In genomic region chr1:162476531-162477080, GRCm38 (mm10) we compare ENCODE assay signal across 8 mouse cellular contexts. TPM values are rescaled to one million over a fixed set of nuclear protein-coding genes. Genes with fewer than 3 reads are reported as not detected.
DNase-seq lines count a peak whose midpoint lies in the region; ATAC-seq and TF ChIP-seq lines count a peak whose summit lies in the region.

No protein-coding gene starts in this region.

- H3K27ac ChIP-seq in gastrocnemius, adult 2 months: peak overlapping the region; percentile 80; the same call in 1 of the 2 replicates
- no peak overlapping the region for H3K27ac ChIP-seq in forebrain, postnatal 0 days (ENCODE audit: low read depth, low read length)
- no peak overlapping the region for H3K27ac ChIP-seq in liver, postnatal 0 days (ENCODE audit: low read depth)

- peak overlapping the region; percentile 64 for H3K4me2 ChIP-seq in forebrain, postnatal 0 days (ENCODE audit: low read depth)
- H3K4me2 ChIP-seq in liver, postnatal 0 days (ENCODE audit: low read depth, low read length): peak overlapping the region; percentile 71

- intact Hi-C loops in gastrocnemius, adult 2 months (cut with DNase I): loop anchor here (10.0 kb wide), 1 partner anchor 122 kb away; no protein-coding TSS in a partner anchor

- no peak for TF ChIP-seq POLR2A in brain, embryonic 14.5 days (IDR thresholded peaks at IDR 0.05; ENCODE audit: borderline replicate concordance, extremely low read depth, insufficient read depth, insufficient read length, poor library complexity, severe bottlenecking)

- no peaks in the 10 kb centered on the region for H3K9me3 ChIP-seq in forebrain, postnatal 0 days (ENCODE audit: low read length)
- H3K9me3 ChIP-seq in liver, postnatal 0 days (ENCODE audit: low read length): no peaks in the 10 kb centered on the region

- 1% methylated on average over 19 of the region's 19 CpGs for WGBS in forebrain, postnatal 0 days
- 5% methylated on average over 19 of the region's 19 CpGs for WGBS in liver, postnatal 0 days (ENCODE audit: insufficient replicate concordance)

- no peaks in the 10 kb centered on the region for H3K27me3 ChIP-seq in forebrain, postnatal 0 days (ENCODE audit: insufficient read depth, low read length)
- H3K27me3 ChIP-seq in liver, postnatal 0 days (ENCODE audit: insufficient read depth, low read length): peaks cover 11% of the 10 kb centered on the region; the same call in 1 of the 2 replicates

- peak; percentile 10; the same call in 1 of the 2 replicates for ATAC-seq in forebrain, postnatal 0 days
- no peak for ATAC-seq in liver, postnatal 0 days

- no peak for DNase-seq in gastrocnemius, adult 2 months
- DNase-seq in gastrocnemius, postnatal 10 days: no peak
- DNase-seq in brain, embryonic 14.5 days (ENCODE audit: low read depth): peak; percentile 27
- peak; percentile 18 for DNase-seq in forebrain, postnatal 0 days
- DNase-seq in liver, postnatal 0 days: no peak
- no peak for DNase-seq in layer of hippocampus, adult 9-10 months (ENCODE audit: low spot score)
- no peak for DNase-seq in adipocyte (ENCODE audit: low spot score)
- DNase-seq in adrenal gland, postnatal 14 days: no peak

- no peak for TF ChIP-seq CTCF in gastrocnemius, adult 2 months (IDR thresholded peaks at IDR 0.05)
- no peak for TF ChIP-seq CTCF in brain, embryonic 14.5 days (IDR thresholded peaks at IDR 0.05; ENCODE audit: borderline replicate concordance, extremely low read depth, insufficient read depth, insufficient read length)
- no peak for TF ChIP-seq CTCF in forebrain, postnatal 0 days (IDR thresholded peaks at IDR 0.05; ENCODE audit: low read depth)
- TF ChIP-seq CTCF in liver, postnatal 0 days (IDR thresholded peaks at IDR 0.05; ENCODE audit: low read depth): no peak

- no peak for TF ChIP-seq EP300 in liver, postnatal 0 days (IDR thresholded peaks at IDR 0.05; ENCODE audit: low read depth)

- H3K4me1 ChIP-seq in forebrain, postnatal 0 days (ENCODE audit: insufficient read depth): peaks cover 10% of the 10 kb centered on the region
- 0 out of 2 replicates have a peak, but pooled peaks cover 6% of the 10 kb centered on the region for H3K4me1 ChIP-seq in liver, postnatal 0 days (ENCODE audit: insufficient read depth)

- peak overlapping the region; percentile 79 for H3K9ac ChIP-seq in forebrain, postnatal 0 days
- no peak overlapping the region for H3K9ac ChIP-seq in liver, postnatal 0 days (replicated peaks)

- H3K36me3 ChIP-seq in forebrain, postnatal 0 days (ENCODE audit: insufficient read depth): no peaks in the 10 kb centered on the region
- no peaks in the 10 kb centered on the region for H3K36me3 ChIP-seq in liver, postnatal 0 days (replicated peaks; ENCODE audit: insufficient read depth, low read length)

- H3K4me3 ChIP-seq in gastrocnemius, adult 2 months: peak overlapping the region; percentile 81
- peak overlapping the region; percentile 93 for H3K4me3 ChIP-seq in forebrain, postnatal 0 days (ENCODE audit: low read depth, low read length)
- H3K4me3 ChIP-seq in liver, postnatal 0 days (ENCODE audit: low read depth, low read length): peak overlapping the region; percentile 53

RNA-seq across cellular contexts. Expression of gene Dnm3, which starts 1.2 kb away (rescaled TPM):
- total RNA-seq in gastrocnemius, adult 2 months (2021): 1 to 10 TPM; 6.5 to 8.7 TPM
- 1 to 10 TPM; 6.3 to 8.6 TPM for total RNA-seq in gastrocnemius, postnatal 10 days (2021)
- polyA plus RNA-seq in brain, embryonic 14.5 days (2012; rRNA removed): 27.1 and 45.3 TPM in 2 replicates
- total RNA-seq in forebrain, postnatal 0 days (2014; rRNA removed): 60.4 and 74.4 TPM in 2 replicates
- 27.5 and 45.3 TPM in 2 replicates for polyA plus RNA-seq in forebrain, postnatal 0 days (2015; fragmentation: Nextera tagmentation; extraction: Ambion mirVana)
- 0.12 and 0.14 TPM in 2 replicates for polyA plus RNA-seq in liver, postnatal 0 days (2015; fragmentation: Nextera tagmentation; extraction: Ambion mirVana)
- 10.4 and 17.0 TPM in 2 replicates for total RNA-seq in adrenal gland, postnatal 14 days (2021)

Comparison
In these comparisons a context has a peak if more than half of its experiments do, and no peak if none do; other contexts are left out.
1. DNase-seq: peak in brain, embryonic 14.5 days (single experiment) and forebrain, postnatal 0 days (single experiment); none in gastrocnemius, adult 2 months (single experiment), gastrocnemius, postnatal 10 days (single experiment), liver, postnatal 0 days (single experiment), layer of hippocampus, adult 9-10 months (single experiment), adipocyte (single experiment) and adrenal gland, postnatal 14 days (single experiment).
2. Peak in every context shown above with its lines, with median percentiles within 50 percentile points of each other: H3K4me3 ChIP-seq.